Mouse (Mus musculus): ENCODE results near the gene Gpr21.
"Not testable (repeated sequence)": the region's sequence is repeated elsewhere in the genome, so short reads cannot be mapped to it uniquely, and the experiment has no call there.

Gene Gpr21

GRCm38 (mm10) chr2:37516030-37516710, at the start of gene Gpr21:
Gene Gpr21, plus strand, starts transcription at chr2:37516332.
- no peak for DNase-seq (ENCODE audit: low spot score in 2 of 2)

- no peak for DNase-seq (ENCODE audit: low spot score in 2 of 2)
Observed at GRCm38 (mm10) chr2:37479559-37479958, 36.6 kb upstream of the Gpr21 start.

GRCm38 (mm10) chr2:37480039-37480438, 36.1 kb upstream of the Gpr21 start:
- DNase-seq (ENCODE audit: low spot score in 2 of 2): no peak

GRCm38 (mm10) chr2:37484165-37484564, 32.0 kb upstream of the Gpr21 start:
- no peak for DNase-seq (ENCODE audit: low spot score in 2 of 2)

- peak; percentile 22 to 56 for DNase-seq (ENCODE audit: low spot score in 2 of 2)
Observed at GRCm38 (mm10) chr2:37485370-37485769, 30.8 kb upstream of the Gpr21 start.

GRCm38 (mm10) chr2:37486408-37486807, 29.7 kb upstream of the Gpr21 start:
- no peak for DNase-seq (ENCODE audit: low spot score in 2 of 2)

- DNase-seq (ENCODE audit: low spot score in 2 of 2): no peak
Observed at GRCm38 (mm10) chr2:37488956-37489355, 27.2 kb upstream of the Gpr21 start.

- DNase-seq (ENCODE audit: low spot score in 2 of 2): no peak
Observed at GRCm38 (mm10) chr2:37497321-37497720, 18.8 kb upstream of the Gpr21 start.

GRCm38 (mm10) chr2:37505856-37506255, 10.3 kb upstream of the Gpr21 start:
- DNase-seq (ENCODE audit: low spot score in 2 of 2): not testable (repeated sequence)

- DNase-seq (ENCODE audit: low spot score in 2 of 2): no peak
Observed at GRCm38 (mm10) chr2:37511134-37511901, 4.8 kb upstream of the Gpr21 start.

GRCm38 (mm10) chr2:37516922-37517462, 860 bp downstream of the Gpr21 start:
- DNase-seq (ENCODE audit: low spot score in 2 of 2): no peak

GRCm38 (mm10) chr2:37518561-37519285, 2.6 kb downstream of the Gpr21 start:
- no peak for DNase-seq (ENCODE audit: low spot score in 2 of 2)

GRCm38 (mm10) chr2:37519286-37519640, 3.1 kb downstream of the Gpr21 start:
- no peak for DNase-seq (ENCODE audit: low spot score in 2 of 2)

GRCm38 (mm10) chr2:37527587-37527986, 11.5 kb downstream of the Gpr21 start:
- DNase-seq (ENCODE audit: low spot score in 2 of 2): no peak

GRCm38 (mm10) chr2:37529397-37529796, 13.3 kb downstream of the Gpr21 start:
- DNase-seq (ENCODE audit: low spot score in 2 of 2): no peak

- DNase-seq (ENCODE audit: low spot score in 2 of 2): no peak
Observed at GRCm38 (mm10) chr2:37530766-37531165, 14.6 kb downstream of the Gpr21 start.

GRCm38 (mm10) chr2:37531639-37532038, 15.5 kb downstream of the Gpr21 start:
- DNase-seq (ENCODE audit: low spot score in 2 of 2): no peak

GRCm38 (mm10) chr2:37549346-37550012, 33.3 kb downstream of the Gpr21 start:
- DNase-seq (ENCODE audit: low spot score in 2 of 2): peak; percentile 18 to 43

- DNase-seq (ENCODE audit: low spot score in 2 of 2): no peak
Observed at GRCm38 (mm10) chr2:37556366-37556765, 40.2 kb downstream of the Gpr21 start.

GRCm38 (mm10) chr2:37565579-37565978, 49.4 kb downstream of the Gpr21 start:
- no peak for DNase-seq (ENCODE audit: low spot score in 2 of 2)

- no peak for DNase-seq (ENCODE audit: low spot score in 2 of 2)
Observed at GRCm38 (mm10) chr2:37566035-37566434, 49.9 kb downstream of the Gpr21 start.

GRCm38 (mm10) chr2:37569888-37570287, 53.8 kb downstream of the Gpr21 start:
- DNase-seq (ENCODE audit: low spot score in 2 of 2): no peak

Measured in spleen, postnatal 10 days (tissue).